Mouse (Mus musculus) cortical plate, adult 2 months (tissue): Measurements from ENCODE around the gene Ano10.
A peak's percentile ranks its signal among the peaks of the same experiment; 100 is the strongest.

Experiments
- CTCF ChIP-seq: fragments of 200-500 bp; IDR thresholded peaks from 2 replicates; pipeline ENCODE4 v1.5.1; 2011; ENCODE audit warnings: mild to moderate bottlenecking, control low read depth, low read length; ENCODE audit not compliant: insufficient read depth; ENCODE audit errors: extremely low read depth
- POLR2A ChIP-seq: fragments of 200-500 bp; IDR thresholded peaks from 2 replicates; pipeline ENCODE4 v1.6.1; 2011; ENCODE audit warnings: mild to moderate bottlenecking, low read length, control low read depth; ENCODE audit not compliant: insufficient read depth; ENCODE audit errors: extremely low read depth

GRCm38 (mm10) chr9:122310613-122311049 lies 16.4 kb upstream of the Ano10 start:
- TF ChIP-seq CTCF (peak; percentile 94), POLR2A (no peak)
